Mouse (Mus musculus) heart, adult 2 months (tissue): ENCODE data around the gene Ttc9c.

Source experiments
- CTCF ChIP-seq: fragments of 200-600 bp; IDR thresholded peaks from 2 replicates; pipeline ENCODE4 v1.8.1; 2022; ENCODE audit warnings: antibody characterized with exemption, mild to moderate bottlenecking, moderate library complexity
- EP300 ChIP-seq: fragments of 200-500 bp; IDR thresholded peaks from 2 replicates; pipeline ENCODE4 v1.6.1; 2011; ENCODE audit warnings: low read depth, low read length, control low read depth; ENCODE audit not compliant: insufficient read depth
- POLR2A ChIP-seq: fragments of 200-500 bp; IDR thresholded peaks from 2 replicates; pipeline ENCODE4 v1.6.1; 2011; ENCODE audit warnings: mild to moderate bottlenecking, low read depth, low read length, control low read depth; ENCODE audit not compliant: insufficient read depth

DNA sequence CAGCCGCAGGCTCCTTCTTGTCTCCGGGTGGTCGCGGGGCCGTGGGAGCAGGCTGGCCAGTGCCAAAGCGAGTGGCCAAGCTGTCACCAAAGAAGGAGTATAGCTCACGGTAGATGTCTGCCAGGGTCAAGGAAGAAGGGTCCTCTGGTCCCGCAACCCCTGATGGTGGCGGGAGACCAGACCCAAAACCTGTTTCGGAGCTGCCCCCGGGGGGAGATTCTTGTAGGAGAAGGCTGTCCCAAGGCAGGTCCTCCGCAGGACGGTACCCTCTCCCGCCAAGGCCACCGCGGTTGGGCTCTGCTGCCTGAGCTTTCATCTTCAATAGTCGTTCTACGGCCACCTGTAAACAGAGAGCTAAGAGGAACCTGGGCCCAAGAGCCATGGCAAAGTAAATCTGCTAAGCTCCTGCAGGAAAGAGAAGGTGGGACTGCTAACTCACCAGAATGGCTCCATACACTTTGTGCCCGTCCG is 44.1 kb downstream of the Ttc9c start:
- no peak for TF ChIP-seq CTCF
- TF ChIP-seq POLR2A: no peak
- no peak for TF ChIP-seq EP300
